Mouse (Mus musculus): ENCODE data around the gene Shank3.

DNA sequence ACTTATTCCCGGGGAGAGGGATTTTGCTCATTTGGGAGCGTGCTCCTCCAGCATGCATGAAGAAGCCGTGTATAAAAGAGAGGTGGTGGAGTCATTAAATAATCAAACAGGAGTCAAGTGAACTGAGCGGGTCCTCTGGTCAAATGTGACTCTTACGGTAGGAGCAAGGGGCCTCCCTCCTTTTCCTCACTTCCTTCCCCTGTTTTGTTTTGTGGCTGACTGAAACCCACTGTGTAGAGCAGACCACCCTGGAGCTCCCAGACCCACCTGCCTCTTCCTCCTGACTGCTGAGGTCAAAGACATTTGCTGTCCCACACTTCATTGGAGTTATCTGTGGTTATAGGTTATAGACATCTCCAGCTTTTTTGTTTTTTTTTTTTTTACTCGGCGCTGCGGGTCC lies 108.1 kb downstream of the Shank3 start:
- TF ChIP-seq EP300 (IDR thresholded peaks at IDR 0.05; ENCODE audit: insufficient read depth, low read depth, low read length), result no peak
- no peak for TF ChIP-seq POLR2A (IDR thresholded peaks at IDR 0.05; ENCODE audit: insufficient read depth, low read depth, low read length)
